Mouse (Mus musculus) adrenal gland, adult 2 months (tissue): Measurements from ENCODE around the gene Phldb2. TPM values are rescaled to one million over a fixed set of nuclear protein-coding genes. Genes with fewer than 3 reads are reported as not detected.
A peak's percentile ranks its signal among the peaks of the same experiment; 100 is the strongest.

Source experiments
- DNase-seq: peaks from one replicate; pipeline ENCODE4 v3.0.0; 2021
- polyA plus RNA-seq: library from polyadenylated mRNA; depleted of rRNA; stranded (reverse); fragments of >200 nt; gene quantifications from 2 replicates; pipeline ENCODE4 v1.2.3, GENCODE M21; 2012; rRNA removed
- total RNA-seq, 2 experiments: library from RNA; stranded (reverse); gene quantifications; 2 replicates each; pipeline ENCODE4 v1.2.3; 2021

The Phldb2 gene
- total and polyA plus RNA-seq, 3 experiments, result 17.6 to 29.4 (median 28.4) TPM

- DNase-seq, result no peak
Observed at GRCm38 (mm10) chr16:45724742-45725102, 228.7 kb downstream of the Phldb2 start.

- DNase-seq, result peak; percentile 48
Observed at GRCm38 (mm10) chr16:45724061-45724741, 229.2 kb downstream of the Phldb2 start, which contains the start of gene Tagln3. TSS of gene Tagln3 (minus strand) at chr16:45724608.

GRCm38 (mm10) chr16:45723172-45723901 is 230.1 kb downstream of the Phldb2 start:
- no peak for DNase-seq

GRCm38 (mm10) chr16:45722460-45722951 is 230.9 kb downstream of the Phldb2 start:
- DNase-seq, result no peak

GRCm38 (mm10) chr16:45720022-45720630 is 233.3 kb downstream of the Phldb2 start:
- DNase-seq, result no peak

- no peak for DNase-seq
Observed at GRCm38 (mm10) chr16:45718296-45718695, 235.1 kb downstream of the Phldb2 start.

GRCm38 (mm10) chr16:45714489-45715150 is 238.8 kb downstream of the Phldb2 start:
- no peak for DNase-seq

GRCm38 (mm10) chr16:45713878-45714277 is 239.5 kb downstream of the Phldb2 start:
- DNase-seq, result no peak

- DNase-seq, result no peak
Observed at GRCm38 (mm10) chr16:45713261-45713660, 240.1 kb downstream of the Phldb2 start.

GRCm38 (mm10) chr16:45711263-45711662 is 242.1 kb downstream of the Phldb2 start:
- no peak for DNase-seq

GRCm38 (mm10) chr16:45699301-45699700 is 254.1 kb downstream of the Phldb2 start:
- no peak for DNase-seq

- DNase-seq, result peak; percentile 15
Observed at GRCm38 (mm10) chr16:45697996-45698395, 255.4 kb downstream of the Phldb2 start.

Other genes starting within 250 kb of the Phldb2 start
- 1 to 10 TPM; 4.3 TPM for gene Tagln3, start 229.0 kb downstream of the Phldb2 start, total RNA-seq
- 0.88 and 1.8 TPM in 2 replicates for gene Tagln3, start 229.0 kb downstream of the Phldb2 start, polyA plus RNA-seq
- gene Abhd10, start 210.6 kb downstream of the Phldb2 start, total RNA-seq, result 10 to 100 TPM; 16.0 to 26.7 TPM
- gene Abhd10, start 210.6 kb downstream of the Phldb2 start, polyA plus RNA-seq, result 4.2 and 5.9 TPM in 2 replicates
- under 1 TPM; 0.35 to 0.62 TPM for gene Plcxd2, start 56.6 kb upstream of the Phldb2 start, total RNA-seq
- 0.13 and 0.21 TPM in 2 replicates for gene Plcxd2, start 56.6 kb upstream of the Phldb2 start, polyA plus RNA-seq
- gene Cd96, start 166.7 kb upstream of the Phldb2 start, total RNA-seq, result not detected
- 0.09 TPM in 1 of 2 replicates, not detected in the other for gene Cd96, start 166.7 kb upstream of the Phldb2 start, polyA plus RNA-seq
- gene Gm4737, start 201.5 kb upstream of the Phldb2 start, total RNA-seq, result 10 to 100 TPM; 25.7 to 28.3 TPM
- gene Gm4737, start 201.5 kb upstream of the Phldb2 start, polyA plus RNA-seq, result 16.4 and 26.2 TPM in 2 replicates